Mouse (Mus musculus) limb, embryonic 11.5 days (tissue): ENCODE results near the gene Srgap1. TPM values are rescaled to one million over a fixed set of nuclear protein-coding genes. Genes with fewer than 3 reads are reported as not detected.

Experiments used
- ATAC-seq: fragments of 200-750 bp; cut with Nextera tagmentation; 2 replicates; pipeline ENCODE4 v1.8.0; 2017; ENCODE audit warnings: low read depth; ENCODE audit not compliant: insufficient number of reproducible peaks, low FRiP score, low TSS enrichment
- DNase-seq: peaks from one replicate; pipeline ENCODE4 v3.0.0-alpha.2; 2015; ENCODE audit warnings: low spot score
- H3K27ac ChIP-seq: fragments of 300-500 bp; sonication (generic); replicated peaks from 2 replicates; pipeline ENCODE4 v1.5.1; 2014; ENCODE audit warnings: low read depth, mild to moderate bottlenecking, low read length
- H3K27me3 ChIP-seq: fragments of 300-500 bp; sonication (generic); 2 replicates; pipeline ENCODE4 v1.6.1; 2014; ENCODE audit warnings: mild to moderate bottlenecking, low read length, mixed read lengths; ENCODE audit not compliant: control insufficient read depth, insufficient read depth
- H3K36me3 ChIP-seq: fragments of 300-500 bp; sonication (generic); 2 replicates; pipeline ENCODE4 v1.6.1; 2014; ENCODE audit warnings: mild to moderate bottlenecking, low read length, moderate library complexity, mixed read lengths; ENCODE audit not compliant: control insufficient read depth, insufficient read depth
- H3K4me1 ChIP-seq: fragments of 300-500 bp; sonication (generic); 2 replicates; pipeline ENCODE4 v1.6.1; 2014; ENCODE audit warnings: low read length, mixed read lengths; ENCODE audit not compliant: control insufficient read depth, insufficient read depth
- H3K4me2 ChIP-seq: fragments of 300-500 bp; sonication (generic); 2 replicates; pipeline ENCODE4 v1.6.1; 2014; ENCODE audit warnings: low read depth, mild to moderate bottlenecking, moderate library complexity; ENCODE audit not compliant: severe bottlenecking
- H3K4me3 ChIP-seq: fragments of 300-500 bp; sonication (generic); 2 replicates; pipeline ENCODE4 v1.5.1; 2014; ENCODE audit warnings: low read depth, low read length
- H3K9ac ChIP-seq: fragments of 300-500 bp; sonication (generic); 2 replicates; pipeline ENCODE4 v1.6.1; 2014; ENCODE audit warnings: mild to moderate bottlenecking, low read length
- H3K9me3 ChIP-seq: fragments of 300-500 bp; sonication (generic); 2 replicates; pipeline ENCODE4 v1.6.1; 2016; ENCODE audit warnings: low read length; ENCODE audit not compliant: control insufficient read depth
- WGBS: fragments of 180-500 bp; shearing (Covaris S2); extraction: QIAGEN DNeasy Blood & Tissue Kit; methylation state at CpG from one replicate; pipeline ENCODE4 v1.1.7; 2014; 5-methylcytosine and 5-hydroxymethylcytosine counted together
- polyA plus RNA-seq: library from polyadenylated mRNA; unstranded; fragments of >200 nt; fragmentation: Nextera tagmentation; extraction: Ambion mirVana; gene quantifications from 2 replicates; pipeline ENCODE4 v1.2.1, GENCODE M21; 2014

Gene Srgap1
- polyA plus RNA-seq, 1 experiment from 2014 or later: 6.1 TPM

DNA sequence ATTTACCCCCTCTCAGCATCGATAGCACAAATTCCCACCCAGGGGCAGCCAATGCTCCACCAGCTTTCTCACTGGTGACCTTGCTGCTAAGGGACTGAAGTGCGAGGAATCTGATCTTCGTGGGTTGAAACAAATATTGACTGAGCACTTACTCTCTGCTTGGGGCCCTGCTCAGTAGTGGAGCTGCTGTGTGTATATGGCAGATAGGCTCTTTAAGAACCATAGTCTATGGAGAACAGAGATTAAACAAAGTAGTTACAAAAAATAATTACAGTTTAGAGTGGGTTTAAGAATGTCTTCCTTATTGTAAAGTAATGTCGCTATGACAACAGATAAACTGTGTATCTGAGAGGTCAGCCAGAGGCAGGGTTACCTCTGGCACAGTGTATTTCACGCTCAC lies 16.7 kb downstream of the Srgap1 start:
- DNase-seq (no peak), ATAC-seq (no peak)
- Histone ChIP-seq H3K27me3 (no peaks in the 10 kb centered on the region), H3K4me2 (no peak overlapping the region), H3K4me3 (no peak overlapping the region), H3K9ac (no peak overlapping the region), H3K36me3 (no peaks in the 10 kb centered on the region), H3K9me3 (no peaks in the 10 kb centered on the region), H3K27ac (no peak overlapping the region), H3K4me1 (peaks cover 4% of the 10 kb centered on the region; the same call in 1 of the 2 replicates)
- WGBS: 84% methylated on average over 5 of the region's 5 CpGs

GRCm38 (mm10) chr10:122029738-122030137 lies 17.4 kb downstream of the Srgap1 start:
- Histone ChIP-seq H3K27me3 (no peaks in the 10 kb centered on the region), H3K9me3 (no peaks in the 10 kb centered on the region), H3K9ac (no peak overlapping the region), H3K36me3 (no peaks in the 10 kb centered on the region), H3K4me2 (0 out of 2 replicates have a peak overlapping the region, but pooled peaks have one; percentile 10), H3K27ac (peak overlapping the region; percentile 42; the same call in 1 of the 2 replicates), H3K4me3 (no peak overlapping the region), H3K4me1 (peaks cover 4% of the 10 kb centered on the region; the same call in 1 of the 2 replicates)
- DNase-seq: no peak
- ATAC-seq: no peak
- 44% methylated on average over 7 of the region's 7 CpGs for WGBS

GRCm38 (mm10) chr10:122025198-122025597 lies 21.9 kb downstream of the Srgap1 start:
- no peak for ATAC-seq
- H3K27ac ChIP-seq: no peak overlapping the region
- no peak overlapping the region for H3K4me3 ChIP-seq
- H3K4me1 ChIP-seq: peaks cover 4% of the 10 kb centered on the region; the same call in 1 of the 2 replicates
- H3K36me3 ChIP-seq: no peaks in the 10 kb centered on the region
- no peaks in the 10 kb centered on the region for H3K9me3 ChIP-seq
- WGBS: 77% methylated on average over 6 of the region's 6 CpGs
- no peak overlapping the region for H3K4me2 ChIP-seq
- no peaks in the 10 kb centered on the region for H3K27me3 ChIP-seq
- no peak overlapping the region for H3K9ac ChIP-seq
- DNase-seq: no peak

- DNase-seq (no peak), ATAC-seq (no peak)
- H3K9ac ChIP-seq: no peak overlapping the region
- no peaks in the 10 kb centered on the region for H3K27me3 ChIP-seq
- no peak overlapping the region for H3K4me2 ChIP-seq
- no peak overlapping the region for H3K27ac ChIP-seq
- no peaks in the 10 kb centered on the region for H3K36me3 ChIP-seq
- no peak overlapping the region for H3K4me3 ChIP-seq
- 93% methylated on average over 5 of the region's 5 CpGs for WGBS
- no peaks in the 10 kb centered on the region for H3K9me3 ChIP-seq
- peaks cover 13% of the 10 kb centered on the region for H3K4me1 ChIP-seq
Observed at GRCm38 (mm10) chr10:122020906-122021305, 26.2 kb downstream of the Srgap1 start.

GRCm38 (mm10) chr10:122020255-122020654 lies 26.9 kb downstream of the Srgap1 start:
- H3K9ac ChIP-seq: no peak overlapping the region
- H3K27me3 ChIP-seq: no peaks in the 10 kb centered on the region
- H3K4me1 ChIP-seq: peaks cover 13% of the 10 kb centered on the region
- no peak overlapping the region for H3K4me2 ChIP-seq
- DNase-seq (no peak), ATAC-seq (no peak)
- 74% methylated on average over 5 of the region's 5 CpGs for WGBS
- H3K36me3 ChIP-seq: no peaks in the 10 kb centered on the region
- no peaks in the 10 kb centered on the region for H3K9me3 ChIP-seq
- no peak overlapping the region for H3K27ac ChIP-seq
- no peak overlapping the region for H3K4me3 ChIP-seq

DNA sequence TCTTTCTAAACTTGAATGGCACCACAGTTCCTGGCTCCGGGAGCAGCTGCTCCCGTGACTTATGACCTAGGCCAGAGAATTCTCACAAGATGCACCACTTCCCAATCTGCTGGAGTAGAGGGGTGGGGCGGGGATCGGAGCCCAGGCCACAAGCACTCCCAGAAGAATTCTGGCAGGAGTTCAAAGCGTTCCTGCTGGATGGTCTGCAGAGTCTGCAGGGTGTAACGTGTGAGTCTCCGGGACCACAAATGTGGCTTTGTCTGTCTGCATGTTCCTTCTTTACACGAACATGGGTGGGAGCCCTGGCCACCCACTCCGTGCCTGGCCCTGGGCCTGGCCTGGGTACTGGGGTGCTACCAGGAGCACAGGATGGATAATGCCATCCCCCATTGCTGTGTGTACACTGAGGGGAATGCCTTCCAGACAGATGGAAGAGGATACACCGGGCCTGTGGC lies 28.5 kb downstream of the Srgap1 start:
- ATAC-seq (no peak), DNase-seq (no peak)
- H3K27me3 ChIP-seq: no peaks in the 10 kb centered on the region
- no peak overlapping the region for H3K9ac ChIP-seq
- no peak overlapping the region for H3K27ac ChIP-seq
- peaks cover 13% of the 10 kb centered on the region for H3K4me1 ChIP-seq
- no peak overlapping the region for H3K4me3 ChIP-seq
- H3K36me3 ChIP-seq: no peaks in the 10 kb centered on the region
- WGBS: 66% methylated on average over 10 of the region's 10 CpGs
- no peak overlapping the region for H3K4me2 ChIP-seq
- no peaks in the 10 kb centered on the region for H3K9me3 ChIP-seq

- peaks cover 13% of the 10 kb centered on the region for H3K4me1 ChIP-seq
- H3K27ac ChIP-seq: no peak overlapping the region
- no peak overlapping the region for H3K4me2 ChIP-seq
- no peak for DNase-seq
- no peaks in the 10 kb centered on the region for H3K9me3 ChIP-seq
- no peak overlapping the region for H3K9ac ChIP-seq
- H3K36me3 ChIP-seq: no peaks in the 10 kb centered on the region
- H3K27me3 ChIP-seq: no peaks in the 10 kb centered on the region
- WGBS: 85% methylated on average over 8 of the region's 8 CpGs
- no peak overlapping the region for H3K4me3 ChIP-seq
- no peak for ATAC-seq
Observed at GRCm38 (mm10) chr10:122017743-122018142, 29.4 kb downstream of the Srgap1 start.

GRCm38 (mm10) chr10:122017063-122017462 lies 30.1 kb downstream of the Srgap1 start:
- Histone ChIP-seq H3K9me3 (no peaks in the 10 kb centered on the region), H3K4me2 (no peak overlapping the region), H3K4me3 (no peak overlapping the region), H3K4me1 (peaks cover 13% of the 10 kb centered on the region), H3K36me3 (no peaks in the 10 kb centered on the region), H3K9ac (no peak overlapping the region), H3K27ac (no peak overlapping the region), H3K27me3 (no peaks in the 10 kb centered on the region)
- WGBS: 69% methylated on average over 5 of the region's 5 CpGs
- ATAC-seq (no peak), DNase-seq (no peak)

DNA sequence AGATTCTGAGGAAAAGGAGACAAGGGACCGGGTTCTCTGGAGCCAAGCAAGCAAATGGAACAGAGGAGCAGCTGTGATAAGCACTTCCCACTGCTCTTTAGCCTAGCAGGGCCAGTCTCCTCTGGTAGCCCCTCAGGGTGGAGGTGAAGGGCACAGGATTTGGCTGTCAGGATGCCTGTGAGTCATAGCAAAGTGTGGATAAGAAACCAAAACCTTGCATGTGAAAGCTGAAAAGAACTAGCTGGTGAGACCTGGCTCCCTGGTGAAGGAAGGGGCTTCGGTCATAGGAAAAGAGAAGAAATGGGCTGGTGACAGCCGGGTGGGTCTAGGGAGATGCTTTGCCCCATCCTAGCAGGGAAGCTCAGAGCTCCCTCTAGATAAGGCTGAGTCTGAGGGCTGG lies 30.5 kb downstream of the Srgap1 start:
- no peaks in the 10 kb centered on the region for H3K27me3 ChIP-seq
- no peak overlapping the region for H3K9ac ChIP-seq
- 92% methylated on average over 3 of the region's 3 CpGs for WGBS
- no peak for ATAC-seq
- H3K36me3 ChIP-seq: no peaks in the 10 kb centered on the region
- H3K4me2 ChIP-seq: no peak overlapping the region
- no peaks in the 10 kb centered on the region for H3K9me3 ChIP-seq
- H3K4me1 ChIP-seq: peaks cover 13% of the 10 kb centered on the region
- no peak overlapping the region for H3K27ac ChIP-seq
- DNase-seq: no peak
- no peak overlapping the region for H3K4me3 ChIP-seq
